Mouse (Mus musculus) limb, embryonic 12.5 days (tissue): ENCODE data around the gene Optn. TPM values are rescaled to one million over a fixed set of nuclear protein-coding genes. Genes with fewer than 3 reads are reported as not detected.
"Not testable (repeated sequence)": the region's sequence is repeated elsewhere in the genome, so short reads cannot be mapped to it uniquely, and the experiment has no call there.

ENCODE experiments used
- ATAC-seq: fragments of 200-750 bp; cut with Nextera tagmentation; 2 replicates; pipeline ENCODE4 v1.8.0; 2017; ENCODE audit warnings: low read depth, moderate TSS enrichment; ENCODE audit not compliant: insufficient number of reproducible peaks, insufficient read depth, low FRiP score, low TSS enrichment
- H3K27ac ChIP-seq: fragments of 300-500 bp; sonication (generic); 2 replicates; pipeline ENCODE4 v1.5.1; 2016; ENCODE audit warnings: mild to moderate bottlenecking, moderate library complexity
- H3K27me3 ChIP-seq: fragments of 300-500 bp; sonication (generic); 2 replicates; pipeline ENCODE4 v1.6.1; 2016; ENCODE audit warnings: mild to moderate bottlenecking, moderate library complexity
- H3K36me3 ChIP-seq: fragments of 300-500 bp; sonication (generic); 2 replicates; pipeline ENCODE4 v1.6.1; 2016; ENCODE audit warnings: mild to moderate bottlenecking, moderate library complexity
- H3K4me1 ChIP-seq: fragments of 300-500 bp; sonication (generic); replicated peaks from 2 replicates; pipeline ENCODE4 v1.6.1; 2016
- H3K4me2 ChIP-seq: fragments of 300-500 bp; sonication (generic); 2 replicates; pipeline ENCODE4 v1.6.1; 2016; ENCODE audit warnings: mild to moderate bottlenecking, moderate library complexity
- H3K4me3 ChIP-seq: fragments of 300-500 bp; sonication (generic); replicated peaks from 2 replicates; pipeline ENCODE4 v1.5.1; 2016; ENCODE audit warnings: mild to moderate bottlenecking
- H3K9ac ChIP-seq: fragments of 300-500 bp; sonication (generic); replicated peaks from 2 replicates; pipeline ENCODE4 v1.6.1; 2016; ENCODE audit warnings: mild to moderate bottlenecking, moderate library complexity
- H3K9me3 ChIP-seq: fragments of 300-500 bp; sonication (generic); 2 replicates; pipeline ENCODE4 v1.6.1; 2016; ENCODE audit warnings: mild to moderate bottlenecking, moderate library complexity
- WGBS: fragments of 180-500 bp; shearing (Covaris S2); methylation state at CpG from one replicate; pipeline ENCODE4 v1.1.7; 2016; 5-methylcytosine and 5-hydroxymethylcytosine counted together
- polyA plus RNA-seq: library from polyadenylated mRNA; unstranded; fragments of >200 nt; fragmentation: Nextera tagmentation; extraction: Ambion mirVana; gene quantifications from 2 replicates; pipeline ENCODE4 v1.2.1, GENCODE M21; 2016

The Optn gene
- 5.3 and 5.7 TPM in 2 replicates for polyA plus RNA-seq

DNA sequence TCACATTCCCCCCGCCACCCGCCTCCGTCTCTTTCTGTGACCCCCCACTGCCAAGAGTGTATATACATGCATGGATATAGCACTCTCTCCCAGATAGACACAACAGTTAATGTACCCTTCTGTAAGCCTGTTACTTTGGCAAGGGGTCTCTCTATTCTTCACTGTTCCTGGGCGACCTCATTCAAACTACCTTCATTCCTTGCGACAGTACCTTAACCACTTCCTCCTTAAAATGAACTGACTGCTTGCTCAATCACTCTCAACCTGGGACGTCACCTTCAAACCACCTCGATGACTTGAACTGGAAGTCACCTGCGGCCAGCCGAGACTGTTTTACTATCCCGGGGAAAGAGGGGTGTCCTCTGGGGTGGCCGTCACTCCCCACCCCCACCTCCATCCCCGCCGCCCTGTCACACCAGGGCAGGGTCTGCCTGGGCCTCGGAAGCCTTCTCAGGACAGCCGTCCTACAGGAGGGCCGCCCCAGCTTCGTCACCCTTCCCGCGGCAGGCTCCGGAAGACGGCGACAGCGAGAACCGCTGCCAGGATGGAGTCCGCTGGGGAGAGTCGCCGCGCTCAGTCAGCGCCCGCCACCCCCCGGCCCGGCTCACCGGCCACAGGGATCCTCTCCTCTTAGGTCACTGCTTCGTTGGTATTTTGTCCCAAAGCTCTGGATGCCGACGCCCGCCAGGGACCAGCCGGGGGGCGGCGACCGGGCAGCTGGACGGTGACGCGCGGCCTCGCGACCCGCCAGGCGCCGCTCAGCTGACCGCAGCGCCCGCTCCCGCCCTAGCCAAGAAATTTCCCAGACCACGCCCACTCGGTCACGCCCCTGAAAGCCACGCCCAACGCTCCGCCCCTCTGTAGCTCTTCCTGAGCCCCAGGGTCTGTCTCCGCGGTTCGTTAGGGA is at the start of gene Optn:
TSS of gene Optn (minus strand) at position 753 of the 907 bp plus-strand sequence.
- peak within 1 kb of the TSS; percentile 60 for H3K4me3 ChIP-seq
- H3K9me3 ChIP-seq, result no peaks in the 10 kb centered on the region
- ATAC-seq, result peak; percentile 75
- peaks cover 10% of the 10 kb centered on the region for H3K4me1 ChIP-seq
- no peaks in the 10 kb centered on the region for H3K36me3 ChIP-seq
- peaks cover 3% of the 10 kb centered on the region; the same call in 1 of the 2 replicates for H3K27me3 ChIP-seq
- 2% methylated on average over 63 of the region's 63 CpGs for WGBS
- no peak within 1 kb of the TSS for H3K27ac ChIP-seq
- peak within 1 kb of the TSS; percentile 58 for H3K9ac ChIP-seq
- H3K4me2 ChIP-seq, result peak within 1 kb of the TSS; percentile 95

DNA sequence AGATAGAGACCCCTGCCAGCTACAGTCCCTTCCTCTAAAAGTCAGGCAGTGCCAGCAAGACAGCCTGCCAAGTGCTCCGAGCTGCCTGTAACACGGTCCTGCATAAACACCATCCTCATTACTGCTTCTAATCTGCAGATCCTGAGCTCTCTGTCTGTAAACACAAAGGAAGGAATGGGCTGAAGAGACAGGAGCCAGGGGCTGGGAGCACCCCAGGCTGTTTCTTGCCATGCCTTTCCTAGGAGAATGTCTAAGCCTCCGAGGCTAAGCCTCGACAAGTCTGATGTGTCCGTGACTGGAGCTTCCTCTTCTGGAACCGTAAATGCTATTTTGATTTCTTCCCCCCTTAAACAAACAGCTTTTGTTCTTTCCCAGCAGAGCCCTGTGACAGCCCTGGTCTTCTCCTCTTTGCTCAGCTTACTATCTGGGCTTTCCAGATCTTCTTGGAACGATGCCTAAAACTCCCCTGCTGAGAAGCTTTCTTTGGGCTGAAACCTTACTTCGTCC is 49.0 kb upstream of the Optn start:
- Histone ChIP-seq H3K9me3 (0 out of 2 replicates have a peak, but pooled peaks cover 3% of the 10 kb centered on the region), H3K27ac (no peak overlapping the region), H3K27me3 (no peaks in the 10 kb centered on the region), H3K36me3 (no peaks in the 10 kb centered on the region), H3K4me2 (no peak overlapping the region), H3K4me1 (peaks cover 13% of the 10 kb centered on the region), H3K9ac (no peak overlapping the region), H3K4me3 (no peak overlapping the region)
- no peak for ATAC-seq
- 58% methylated on average over 8 of the region's 8 CpGs for WGBS

DNA sequence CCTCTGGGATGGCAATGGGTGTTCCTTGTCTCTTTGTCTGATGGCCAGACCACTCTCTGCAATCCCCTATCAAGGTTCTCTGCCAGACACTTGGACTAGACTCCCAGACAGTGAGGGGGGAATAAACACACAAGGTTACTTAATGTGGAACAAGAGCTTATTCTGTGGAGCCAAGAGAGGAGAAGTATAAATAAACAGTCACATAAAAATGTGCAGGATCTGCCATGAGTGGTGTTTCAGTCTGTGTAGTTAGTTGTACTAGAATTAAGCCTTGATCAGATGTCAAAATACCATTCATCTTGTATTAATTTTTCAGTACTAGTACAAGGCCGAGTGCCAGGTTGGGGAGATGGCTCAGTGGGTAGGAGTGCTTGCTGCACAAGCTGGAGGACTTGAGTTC is 39.0 kb upstream of the Optn start:
- Histone ChIP-seq H3K4me1 (peaks cover 11% of the 10 kb centered on the region), H3K4me2 (no peak overlapping the region), H3K27ac (no peak overlapping the region), H3K27me3 (no peaks in the 10 kb centered on the region), H3K9ac (no peak overlapping the region), H3K36me3 (no peaks in the 10 kb centered on the region), H3K4me3 (no peak overlapping the region), H3K9me3 (peaks cover 16% of the 10 kb centered on the region; the same call in 1 of the 2 replicates)
- 66% methylated on average over 1 of the region's 1 CpGs for WGBS
- ATAC-seq, result no peak

DNA sequence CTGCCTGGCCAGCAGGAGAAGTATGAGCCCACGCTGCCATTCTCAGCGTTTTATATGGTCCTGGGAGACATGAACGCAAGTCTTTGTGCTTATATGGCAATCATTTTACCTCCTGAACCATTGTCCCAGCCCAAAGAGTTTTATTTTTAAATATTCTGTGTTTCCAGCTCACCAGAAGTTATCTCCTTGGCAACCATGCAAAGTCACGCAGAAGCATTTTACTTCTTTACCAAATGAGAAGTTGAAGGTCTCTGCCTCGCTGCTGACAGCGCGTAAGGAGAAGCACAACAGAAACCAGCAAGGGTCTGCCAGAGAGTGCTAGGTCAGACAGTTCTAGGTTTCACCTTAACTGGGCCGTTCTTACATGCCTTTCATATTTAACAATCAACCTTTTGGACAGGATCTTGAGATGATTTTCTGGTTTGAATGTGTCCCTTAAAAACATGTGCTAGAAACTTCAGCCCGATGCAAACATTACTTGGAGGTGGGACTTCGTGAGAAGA is 37.9 kb upstream of the Optn start:
- no peaks in the 10 kb centered on the region for H3K36me3 ChIP-seq
- no peak overlapping the region for H3K4me3 ChIP-seq
- no peak overlapping the region for H3K27ac ChIP-seq
- no peaks in the 10 kb centered on the region for H3K27me3 ChIP-seq
- ATAC-seq, result no peak
- H3K4me2 ChIP-seq, result no peak overlapping the region
- peaks cover 8% of the 10 kb centered on the region; the same call in 1 of the 2 replicates for H3K9me3 ChIP-seq
- 85% methylated on average over 10 of the region's 10 CpGs for WGBS
- no peak overlapping the region for H3K9ac ChIP-seq
- peaks cover 14% of the 10 kb centered on the region for H3K4me1 ChIP-seq

DNA sequence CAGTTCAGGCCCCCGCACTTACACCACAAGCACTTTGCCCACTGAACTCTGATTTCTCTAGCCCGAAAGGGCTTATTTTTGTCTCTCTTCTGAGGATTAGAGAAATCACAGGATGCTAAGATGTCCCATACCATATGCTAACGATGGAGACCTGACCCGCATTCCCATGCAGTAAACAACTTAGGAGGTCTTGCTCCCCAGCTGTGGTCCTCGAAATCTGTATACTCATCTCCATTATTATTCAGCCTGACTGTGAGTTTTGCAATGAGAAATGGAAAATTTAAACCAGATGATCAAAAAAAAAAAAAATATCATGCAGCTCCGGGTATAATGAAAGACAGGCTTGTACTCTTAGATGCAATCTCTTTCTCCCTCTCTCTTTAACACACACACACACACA is 35.3 kb upstream of the Optn start:
- no peak overlapping the region for H3K27ac ChIP-seq
- no peaks in the 10 kb centered on the region for H3K9me3 ChIP-seq
- H3K4me2 ChIP-seq, result no peak overlapping the region
- H3K4me3 ChIP-seq, result no peak overlapping the region
- no peaks in the 10 kb centered on the region for H3K36me3 ChIP-seq
- peaks cover 14% of the 10 kb centered on the region for H3K4me1 ChIP-seq
- WGBS, result 39% methylated on average over 6 of the region's 6 CpGs
- no peak for ATAC-seq
- no peaks in the 10 kb centered on the region; the same call in 1 of the 2 replicates for H3K27me3 ChIP-seq
- H3K9ac ChIP-seq, result no peak overlapping the region

DNA sequence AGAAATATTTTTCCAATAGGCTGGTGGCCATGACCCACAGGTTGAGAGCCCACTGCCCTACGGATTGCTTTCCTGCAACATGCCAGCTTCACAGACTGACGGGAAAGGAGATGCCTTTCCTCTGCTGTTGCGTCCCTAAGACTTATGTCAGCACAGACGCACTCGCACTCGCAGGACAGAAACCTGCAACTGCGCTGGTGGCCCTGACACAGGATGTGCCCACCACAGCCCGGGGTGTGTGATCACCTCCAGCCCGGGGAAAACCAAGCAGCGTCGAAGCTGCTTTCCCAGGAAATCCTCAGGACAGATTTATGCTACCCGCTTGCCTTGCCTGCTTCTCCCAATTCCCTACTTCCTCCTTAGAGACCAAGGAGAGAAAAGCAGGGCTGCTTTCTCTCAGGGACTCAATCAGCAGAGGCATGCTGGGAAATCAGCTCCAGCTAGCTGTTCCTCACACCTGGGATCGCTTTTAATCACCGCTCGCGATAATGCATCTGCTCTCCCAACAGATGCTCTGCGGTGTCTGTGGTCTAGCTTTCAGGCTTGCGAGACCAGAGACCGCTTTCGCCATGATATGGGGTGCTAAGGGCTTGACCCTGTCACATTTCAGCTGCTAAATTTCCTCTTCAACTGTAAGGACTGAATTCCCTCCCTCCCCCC is 34.1 kb upstream of the Optn start:
- Histone ChIP-seq H3K9me3 (no peaks in the 10 kb centered on the region), H3K36me3 (no peaks in the 10 kb centered on the region), H3K27me3 (no peaks in the 10 kb centered on the region; the same call in 1 of the 2 replicates), H3K4me3 (peak overlapping the region; percentile 33), H3K27ac (peak overlapping the region; percentile 29; the same call in 1 of the 2 replicates), H3K4me1 (peaks cover 14% of the 10 kb centered on the region), H3K4me2 (peak overlapping the region; percentile 66), H3K9ac (peak overlapping the region; percentile 42; the same call in 1 of the 2 replicates)
- 12% methylated on average over 20 of the region's 20 CpGs for WGBS
- ATAC-seq, result no peak

DNA sequence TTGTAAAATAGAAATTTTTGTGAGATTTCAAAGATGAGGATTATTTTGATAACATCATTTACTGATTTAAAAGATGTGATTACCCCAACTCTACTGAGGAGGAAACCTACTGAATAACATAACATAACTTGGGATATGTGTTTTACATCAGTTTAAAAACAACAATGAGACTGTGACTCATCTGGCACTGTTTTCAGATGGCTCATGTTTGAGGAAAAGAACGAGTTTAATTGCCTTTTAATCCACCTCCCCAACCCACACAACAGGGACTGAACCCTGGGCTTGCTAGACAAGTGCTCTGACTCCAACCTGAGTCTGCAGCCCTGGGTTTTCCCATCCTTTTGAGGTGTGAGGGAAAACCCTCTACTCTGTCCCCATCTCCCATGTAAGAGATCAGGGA is 31.5 kb upstream of the Optn start:
- Histone ChIP-seq H3K4me3 (no peak overlapping the region), H3K4me1 (peaks cover 14% of the 10 kb centered on the region), H3K27ac (no peak overlapping the region), H3K9ac (no peak overlapping the region), H3K4me2 (no peak overlapping the region), H3K36me3 (no peaks in the 10 kb centered on the region), H3K27me3 (no peaks in the 10 kb centered on the region; the same call in 1 of the 2 replicates), H3K9me3 (no peaks in the 10 kb centered on the region)
- ATAC-seq, result no peak
- 39% methylated on average over 1 of the region's 1 CpGs for WGBS

DNA sequence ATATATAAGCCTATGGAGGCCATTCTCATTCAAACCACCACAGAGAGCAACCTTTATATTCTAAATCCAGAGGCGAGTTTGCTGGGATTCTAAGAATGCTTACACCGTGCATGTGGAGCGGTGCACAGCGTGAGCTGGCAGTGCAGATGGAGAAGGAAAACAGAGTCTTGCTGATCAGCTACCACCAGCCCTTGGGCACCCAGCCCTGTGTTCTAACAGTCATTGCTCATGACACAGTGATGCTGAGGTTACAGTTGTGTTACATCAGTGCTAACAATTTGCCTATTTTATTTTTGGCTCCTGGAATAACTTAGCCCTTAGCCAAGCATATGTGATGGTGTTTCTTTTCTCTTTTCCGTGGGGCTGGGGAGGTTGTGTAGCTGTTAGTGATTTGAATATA is 31.0 kb upstream of the Optn start:
- H3K4me1 ChIP-seq, result peaks cover 14% of the 10 kb centered on the region
- H3K27ac ChIP-seq, result no peak overlapping the region
- H3K4me3 ChIP-seq, result no peak overlapping the region
- H3K9me3 ChIP-seq, result no peaks in the 10 kb centered on the region
- 83% methylated on average over 5 of the region's 5 CpGs for WGBS
- H3K9ac ChIP-seq, result no peak overlapping the region
- no peaks in the 10 kb centered on the region for H3K36me3 ChIP-seq
- no peak overlapping the region for H3K4me2 ChIP-seq
- no peaks in the 10 kb centered on the region; the same call in 1 of the 2 replicates for H3K27me3 ChIP-seq
- no peak for ATAC-seq

DNA sequence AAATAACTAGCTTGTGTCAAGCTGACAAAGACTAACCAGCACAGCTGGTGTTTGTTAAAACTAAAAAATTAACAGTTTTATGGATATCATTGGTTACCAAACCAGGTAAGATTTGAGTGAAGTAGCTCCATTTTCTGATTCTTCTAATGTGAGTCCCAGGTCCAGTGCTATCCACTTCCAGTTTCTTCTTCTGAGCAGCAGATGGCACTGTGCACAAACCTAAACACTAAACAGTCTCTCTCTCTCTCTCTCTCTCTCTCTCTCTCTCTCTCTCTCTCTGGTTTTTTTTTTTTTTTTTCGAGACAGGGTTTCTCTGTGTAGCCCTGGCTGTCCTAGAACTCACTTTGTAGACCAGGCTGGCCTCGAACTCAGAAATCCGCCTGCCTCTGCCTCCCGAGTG is 26.5 kb upstream of the Optn start:
- not testable (repeated sequence) for ATAC-seq, H3K27me3 ChIP-seq, H3K4me3 ChIP-seq, H3K9me3 ChIP-seq, H3K9ac ChIP-seq, H3K27ac ChIP-seq, H3K4me1 ChIP-seq, H3K36me3 ChIP-seq, H3K4me2 ChIP-seq
- WGBS, result 70% methylated on average over 4 of the region's 4 CpGs

DNA sequence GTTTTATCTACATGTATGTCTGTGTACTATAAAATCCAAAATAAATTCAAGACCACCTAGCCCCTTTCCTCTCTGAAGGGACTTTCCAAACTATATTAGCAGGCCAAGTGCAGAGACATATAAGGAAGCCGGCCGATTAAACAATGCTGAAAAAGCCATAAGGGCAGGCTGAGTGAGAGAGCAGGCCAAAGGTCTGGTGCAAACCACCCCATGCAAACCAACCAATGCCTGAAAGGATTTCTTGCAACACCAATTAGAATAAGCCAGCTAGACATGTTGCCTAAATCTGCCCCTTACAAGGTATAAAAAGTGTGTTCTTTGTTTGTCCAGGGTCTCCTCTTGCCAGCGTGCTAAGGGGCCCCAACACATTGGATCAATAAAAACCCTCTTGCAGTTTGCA is 23.8 kb upstream of the Optn start:
- no peak for ATAC-seq
- H3K9ac ChIP-seq, result no peak overlapping the region
- H3K36me3 ChIP-seq, result no peaks in the 10 kb centered on the region
- H3K9me3 ChIP-seq, result no peaks in the 10 kb centered on the region
- H3K4me2 ChIP-seq, result no peak overlapping the region
- no peaks in the 10 kb centered on the region for H3K4me1 ChIP-seq
- no peak overlapping the region for H3K27ac ChIP-seq
- H3K27me3 ChIP-seq, result no peaks in the 10 kb centered on the region
- WGBS, result 84% methylated on average over 3 of the region's 3 CpGs
- H3K4me3 ChIP-seq, result no peak overlapping the region

DNA sequence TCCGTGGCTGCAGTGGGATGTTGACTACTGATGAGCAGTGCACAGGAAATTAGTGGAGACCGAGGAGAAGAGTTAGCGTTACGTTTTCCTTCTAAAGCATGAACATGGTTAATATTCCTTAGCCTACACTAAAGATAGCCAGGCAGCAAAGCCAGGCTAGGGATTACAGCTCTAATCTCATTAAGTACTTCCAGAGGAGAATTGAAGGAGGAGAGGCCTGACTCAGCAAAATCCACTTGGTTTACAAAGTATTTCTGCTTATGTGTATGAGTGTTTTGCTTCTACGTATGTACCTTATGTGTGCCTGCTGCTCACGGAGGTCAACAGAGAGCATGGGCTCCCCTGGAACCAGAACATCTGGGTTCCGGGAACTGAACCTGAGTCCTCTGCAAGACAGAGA is 19.9 kb upstream of the Optn start:
- H3K27ac ChIP-seq, result no peak overlapping the region
- H3K4me3 ChIP-seq, result no peak overlapping the region
- no peak overlapping the region for H3K4me2 ChIP-seq
- H3K4me1 ChIP-seq, result 0 out of 2 replicates have a peak, but pooled peaks cover 5% of the 10 kb centered on the region
- H3K27me3 ChIP-seq, result no peaks in the 10 kb centered on the region
- ATAC-seq, result no peak
- H3K36me3 ChIP-seq, result no peaks in the 10 kb centered on the region
- no peak overlapping the region for H3K9ac ChIP-seq
- 92% methylated on average over 7 of the region's 7 CpGs for WGBS
- no peaks in the 10 kb centered on the region for H3K9me3 ChIP-seq
